ENCODE assay signal across 19 mouse cellular contexts in genomic region chr2:7090496-7090895, GRCm38 (mm10).
DNase-seq lines count a peak whose midpoint lies in the region; ATAC-seq and TF ChIP-seq lines count a peak whose summit lies in the region.
"Had no signal": no experiment of that assay in that cellular context is flagged by ENCODE, and none has a peak within 500 bp of the region (broad histone marks: within the 10 kb centered on the region; RNA-seq: fewer than 3 reads in every experiment).

No protein-coding gene starts in this region.

- no peaks in the 10 kb centered on the region for H3K36me3 ChIP-seq in heart, embryonic 11.5 days (ENCODE audit: control insufficient read depth, insufficient read depth, low read length)
- H3K36me3 ChIP-seq in forebrain, postnatal 0 days (ENCODE audit: insufficient read depth): no peaks in the 10 kb centered on the region
- H3K36me3 ChIP-seq: embryonic facial prominence, embryonic 12.5 days; limb, embryonic 12.5 days; neural tube, embryonic 13.5 days had no signal

- DNase-seq in heart, adult 11 months: peak; percentile 83
- DNase-seq in layer of hippocampus, adult 2 months (ENCODE audit: low spot score in 2 of 2): no peak
- no peak for DNase-seq in layer of hippocampus, postnatal 14 days (ENCODE audit: low spot score in 2 of 2)
- peak; percentile 70 for DNase-seq in Muller cell, postnatal 12 days (ENCODE audit: inconsistent ontology term)
- DNase-seq in forebrain, postnatal 0 days: no peak
- DNase-seq in ovary, adult 18-20 months (ENCODE audit: low spot score): no peak
- DNase-seq: adrenal gland, postnatal 36 days; cerebellum, adult 8-10 months; kidney, postnatal 10 days; right cerebral cortex, postnatal 14 days; thymus, postnatal 25 days had no signal

- 59% methylated on average over 1 of the region's 1 CpGs for WGBS in heart, embryonic 11.5 days (ENCODE audit: insufficient replicate concordance)
- WGBS in forebrain, postnatal 0 days: 72% methylated on average over 1 of the region's 1 CpGs

- H3K27ac ChIP-seq in heart, embryonic 11.5 days (ENCODE audit: low read depth, low read length): no peak overlapping the region
- peak overlapping the region; percentile 85 for H3K27ac ChIP-seq in layer of hippocampus, adult 2 months
- peak overlapping the region; percentile 90 for H3K27ac ChIP-seq in forebrain, postnatal 0 days (ENCODE audit: low read depth, low read length)
- H3K27ac ChIP-seq: embryonic facial prominence, embryonic 12.5 days; limb, embryonic 12.5 days; liver, embryonic 14.5 days; stomach, postnatal 0 days had no signal

- H3K4me3 ChIP-seq in heart, embryonic 11.5 days (ENCODE audit: low read depth, low read length): no peak overlapping the region
- H3K4me3 ChIP-seq in layer of hippocampus, adult 2 months: no peak overlapping the region
- no peak overlapping the region for H3K4me3 ChIP-seq in forebrain, postnatal 0 days (ENCODE audit: low read depth, low read length)
- H3K4me3 ChIP-seq: embryonic facial prominence, embryonic 12.5 days; limb, embryonic 12.5 days; neural tube, embryonic 13.5 days had no signal

- H3K9me3 ChIP-seq in heart, embryonic 11.5 days (replicated peaks; ENCODE audit: control insufficient read depth, low read length): no peaks in the 10 kb centered on the region
- no peaks in the 10 kb centered on the region for H3K9me3 ChIP-seq in forebrain, postnatal 0 days (ENCODE audit: low read length)
- H3K9me3 ChIP-seq: embryonic facial prominence, embryonic 12.5 days; limb, embryonic 12.5 days; neural tube, embryonic 13.5 days had no signal

- no peak overlapping the region for H3K9ac ChIP-seq in heart, embryonic 11.5 days (ENCODE audit: low read depth, low read length)
- no peak overlapping the region for H3K9ac ChIP-seq in forebrain, postnatal 0 days
- H3K9ac ChIP-seq: embryonic facial prominence, embryonic 12.5 days; limb, embryonic 12.5 days; liver, embryonic 14.5 days; neural tube, embryonic 13.5 days had no signal

- H3K4me2 ChIP-seq in heart, embryonic 11.5 days: no peak overlapping the region
- no peak overlapping the region for H3K4me2 ChIP-seq in forebrain, postnatal 0 days (ENCODE audit: low read depth)
- H3K4me2 ChIP-seq: embryonic facial prominence, embryonic 12.5 days; limb, embryonic 12.5 days; neural tube, embryonic 13.5 days had no signal

- H3K4me1 ChIP-seq in heart, embryonic 11.5 days (ENCODE audit: control insufficient read depth, insufficient read depth, low read length): peaks cover 8% of the 10 kb centered on the region
- peaks cover 13% of the 10 kb centered on the region; the same call in 1 of the 2 replicates for H3K4me1 ChIP-seq in forebrain, postnatal 0 days (ENCODE audit: insufficient read depth)

- TF ChIP-seq CTCF in layer of hippocampus, adult 2 months (conservative IDR thresholded peaks at IDR 0.05): no peak
- no peak for TF ChIP-seq CTCF in forebrain, postnatal 0 days (IDR thresholded peaks at IDR 0.05; ENCODE audit: low read depth)

- no peak for ATAC-seq in heart, embryonic 11.5 days (replicated peaks; ENCODE audit: insufficient number of reproducible peaks, low FRiP score, low TSS enrichment)
- ATAC-seq in forebrain, postnatal 0 days: no peak
- ATAC-seq: hindbrain, embryonic 16.5 days; intestine, postnatal 0 days had no signal

- no peaks in the 10 kb centered on the region for H3K27me3 ChIP-seq in heart, embryonic 11.5 days (ENCODE audit: control insufficient read depth, insufficient read depth, low read length)
- no peaks in the 10 kb centered on the region for H3K27me3 ChIP-seq in forebrain, postnatal 0 days (ENCODE audit: insufficient read depth, low read length)
- H3K27me3 ChIP-seq: embryonic facial prominence, embryonic 12.5 days; limb, embryonic 12.5 days; neural tube, embryonic 13.5 days had no signal

Comparison
In these comparisons a context has a peak if more than half of its experiments do, and no peak if none do; other contexts are left out.
1. DNase-seq: peak in heart, adult 11 months (single experiment) and Muller cell, postnatal 12 days (single experiment); none in layer of hippocampus, adult 2 months (0 of 2), layer of hippocampus, postnatal 14 days (0 of 2), forebrain, postnatal 0 days (single experiment) and ovary, adult 18-20 months (single experiment).